In genomic region chr2:148535562-148536180, GRCm38 (mm10) we compare ENCODE assay signal across 8 mouse cellular contexts.
DNase-seq lines count a peak whose midpoint lies in the region; ATAC-seq lines count a peak whose summit lies in the region.

No protein-coding gene starts in this region.

- no peaks in the 10 kb centered on the region for H3K36me3 ChIP-seq in hindbrain, embryonic 10.5 days
- no peaks in the 10 kb centered on the region for H3K36me3 ChIP-seq in hindbrain, embryonic 13.5 days
- no peaks in the 10 kb centered on the region for H3K36me3 ChIP-seq in heart, embryonic 16.5 days (ENCODE audit: control insufficient read depth, insufficient read depth)

- ATAC-seq in hindbrain, embryonic 13.5 days (ENCODE audit: low FRiP score) = no peak
- peak; percentile 63 for ATAC-seq in heart, embryonic 16.5 days (replicated peaks; ENCODE audit: extremely low read depth, insufficient read depth, low FRiP score)

- H3K27me3 ChIP-seq in hindbrain, embryonic 10.5 days (ENCODE audit: insufficient read depth, poor library complexity, severe bottlenecking) = no peaks in the 10 kb centered on the region
- H3K27me3 ChIP-seq in hindbrain, embryonic 13.5 days = no peaks in the 10 kb centered on the region
- H3K27me3 ChIP-seq in heart, embryonic 16.5 days (ENCODE audit: control insufficient read depth, insufficient read depth, low read length) = no peaks in the 10 kb centered on the region

- no peaks in the 10 kb centered on the region for H3K9me3 ChIP-seq in hindbrain, embryonic 10.5 days
- no peaks in the 10 kb centered on the region for H3K9me3 ChIP-seq in hindbrain, embryonic 13.5 days
- H3K9me3 ChIP-seq in heart, embryonic 16.5 days (replicated peaks; ENCODE audit: control insufficient read depth, low read length) = no peaks in the 10 kb centered on the region

- H3K4me3 ChIP-seq in hindbrain, embryonic 10.5 days = no peak overlapping the region
- no peak overlapping the region for H3K4me3 ChIP-seq in hindbrain, embryonic 13.5 days
- H3K4me3 ChIP-seq in heart, embryonic 16.5 days (ENCODE audit: low read length) = no peak overlapping the region

- no peak overlapping the region for H3K27ac ChIP-seq in hindbrain, embryonic 10.5 days
- no peak overlapping the region for H3K27ac ChIP-seq in hindbrain, embryonic 13.5 days
- no peak overlapping the region for H3K27ac ChIP-seq in heart, embryonic 16.5 days (ENCODE audit: low read length)

- H3K4me1 ChIP-seq in hindbrain, embryonic 10.5 days (replicated peaks) = peaks cover 21% of the 10 kb centered on the region
- H3K4me1 ChIP-seq in hindbrain, embryonic 13.5 days (replicated peaks) = no peaks in the 10 kb centered on the region
- no peaks in the 10 kb centered on the region for H3K4me1 ChIP-seq in heart, embryonic 16.5 days (ENCODE audit: control insufficient read depth, insufficient read depth, low read length)

- no peak overlapping the region for H3K9ac ChIP-seq in hindbrain, embryonic 13.5 days
- H3K9ac ChIP-seq in heart, embryonic 16.5 days (ENCODE audit: low read length) = no peak overlapping the region

- peak; percentile 26 for DNase-seq in hindbrain, embryonic 10.5 days (ENCODE audit: low spot score)
- peak; percentile 56 to 57 for DNase-seq in B cell, adult 2 months
- peak; percentile 55 to 74 for DNase-seq in adrenal gland, postnatal 36 days
- peak; percentile 10 to 16 for DNase-seq in layer of hippocampus, postnatal 14 days (ENCODE audit: low spot score in 2 of 2)
- peak; percentile 22 for DNase-seq in right cerebral cortex, postnatal 25 days
- DNase-seq in c-Kit-positive CD71-positive TER-119-positive erythroid progenitor cells, embryonic 14.5 days (ENCODE audit: low spot score) = no peak

- H3K4me2 ChIP-seq in hindbrain, embryonic 13.5 days = no peak overlapping the region
- no peak overlapping the region for H3K4me2 ChIP-seq in heart, embryonic 16.5 days (ENCODE audit: low read depth, low read length)

- WGBS in hindbrain, embryonic 10.5 days = 59% methylated on average over 5 of the region's 5 CpGs
- 57% methylated on average over 5 of the region's 5 CpGs for WGBS in hindbrain, embryonic 13.5 days
- 53% methylated on average over 5 of the region's 5 CpGs for WGBS in heart, embryonic 16.5 days
